Mouse (Mus musculus) liver, postnatal 0 days (tissue): Measurements from ENCODE around the gene Gnas.

Source experiments
- CTCF ChIP-seq: sonication (generic); IDR thresholded peaks from 2 replicates; pipeline ENCODE4 v1.5.1; 2016; ENCODE audit warnings: antibody characterized with exemption, low read depth
- EP300 ChIP-seq: IDR thresholded peaks from 2 replicates; pipeline ENCODE4 v1.6.1; 2016; ENCODE audit warnings: antibody characterized with exemption, low read depth, mild to moderate bottlenecking

DNA sequence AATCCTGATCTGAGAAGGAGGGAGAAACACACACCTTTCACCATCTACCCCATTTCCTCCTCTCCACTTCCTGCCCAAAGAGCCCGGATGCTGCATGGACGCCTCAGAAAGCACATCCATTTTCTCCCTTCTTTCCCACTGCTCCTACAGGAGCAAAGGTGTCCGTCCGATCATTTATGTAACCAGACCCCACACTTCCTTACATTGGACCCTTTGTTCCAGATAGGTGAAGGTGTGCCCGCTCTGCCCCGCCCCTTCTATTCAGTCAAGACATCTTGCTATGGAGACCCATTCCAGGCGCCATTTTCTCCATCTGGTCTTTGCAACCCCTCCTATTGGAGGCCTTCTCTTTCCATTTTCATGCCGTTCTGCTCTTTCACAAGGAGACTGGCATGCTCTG is 10.3 kb downstream of the Gnas start:
- TF ChIP-seq EP300 (no peak), CTCF (no peak)
